Mouse (Mus musculus): ENCODE measurements at regions not wholly inside any gene's neighbourhood (a gene's known extent, or its start where the extent isn't known, plus 50 kb on each side); places are given as distances from the start of the nearest gene placed in this dataset.
"Not testable (repeated sequence)": the region's sequence is repeated elsewhere in the genome, so short reads cannot be mapped to it uniquely, and the experiment has no call there.

GRCm38 (mm10) chr13:69129056-69129620, 129.8 kb upstream of the Adcy2 start:
- no peak for DNase-seq (ENCODE audit: low spot score in 2 of 2)

GRCm38 (mm10) chr13:69127522-69127921, 128.2 kb upstream of the Adcy2 start:
- no peak for DNase-seq (ENCODE audit: low spot score in 2 of 2)

- not testable (repeated sequence) for DNase-seq (ENCODE audit: low spot score in 2 of 2)
Measured at GRCm38 (mm10) chr13:69118743-69119142, 119.4 kb upstream of the Adcy2 start.

- no peak for DNase-seq (ENCODE audit: low spot score in 2 of 2)
Measured at GRCm38 (mm10) chr13:69109168-69109567, 109.8 kb upstream of the Adcy2 start.

GRCm38 (mm10) chr13:69086613-69087012, 87.3 kb upstream of the Adcy2 start:
- peak in 1 of 2 experiments; percentile 61 for DNase-seq (ENCODE audit: low spot score in 2 of 2)

- DNase-seq (ENCODE audit: low spot score in 2 of 2) = no peak
Measured at GRCm38 (mm10) chr13:69070336-69070735, 71.0 kb upstream of the Adcy2 start.

GRCm38 (mm10) chr13:69069817-69070216, 70.5 kb upstream of the Adcy2 start:
- DNase-seq (ENCODE audit: low spot score in 2 of 2) = no peak

GRCm38 (mm10) chr13:69066636-69067035, 67.3 kb upstream of the Adcy2 start:
- DNase-seq (ENCODE audit: low spot score in 2 of 2) = no peak

- no peak for DNase-seq (ENCODE audit: low spot score in 2 of 2)
Measured at GRCm38 (mm10) chr13:69065285-69065684, 65.9 kb upstream of the Adcy2 start.

- DNase-seq (ENCODE audit: low spot score in 2 of 2) = no peak
Measured at GRCm38 (mm10) chr13:69062692-69063233, 63.4 kb upstream of the Adcy2 start.

GRCm38 (mm10) chr13:69061436-69061835, 62.1 kb upstream of the Adcy2 start:
- DNase-seq (ENCODE audit: low spot score in 2 of 2) = no peak

Data from urinary bladder, postnatal 4 days (tissue).